Mouse (Mus musculus): ENCODE data around the gene Dhrs1. TPM values are rescaled to one million over a fixed set of nuclear protein-coding genes. Genes with fewer than 3 reads are reported as not detected.

Gene Dhrs1
- polyA plus RNA-seq, 1 experiment from 2014 or later, result 75.6 TPM

DNA sequence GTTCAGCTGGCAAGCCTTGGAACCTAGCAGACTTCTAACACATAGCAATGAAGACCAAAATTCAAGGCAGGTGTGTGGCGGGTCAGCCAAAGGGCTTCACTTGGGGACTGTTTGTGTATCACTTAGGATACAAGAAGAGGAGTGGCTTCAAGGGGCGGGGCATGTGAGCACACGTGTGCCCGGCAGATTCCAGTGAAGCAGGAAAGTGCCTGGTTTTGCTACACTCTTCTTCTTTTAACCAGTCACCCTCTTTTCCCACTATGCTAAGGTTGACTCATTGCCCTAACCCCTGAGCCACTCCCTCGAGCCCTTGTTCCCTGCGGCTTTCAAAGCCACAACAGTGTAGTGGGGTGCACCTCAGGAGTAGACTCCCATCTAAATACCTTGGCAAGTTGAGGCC, 30.6 kb downstream of the Dhrs1 start:
- Histone ChIP-seq H3K4me1 (replicated peaks) (no peaks in the 10 kb centered on the region), H3K27me3 (peaks cover 7% of the 10 kb centered on the region; the same call in 1 of the 2 replicates), H3K9ac (no peak overlapping the region), H3K4me2 (no peak overlapping the region), H3K36me3 (peaks cover 12% of the 10 kb centered on the region), H3K4me3 (no peak overlapping the region), H3K9me3 (no peaks in the 10 kb centered on the region), H3K27ac (replicated peaks) (no peak overlapping the region)
- 38% methylated on average over 6 of the region's 6 CpGs for WGBS
- ATAC-seq (ENCODE audit: low FRiP score, low read depth), result no peak

DNA sequence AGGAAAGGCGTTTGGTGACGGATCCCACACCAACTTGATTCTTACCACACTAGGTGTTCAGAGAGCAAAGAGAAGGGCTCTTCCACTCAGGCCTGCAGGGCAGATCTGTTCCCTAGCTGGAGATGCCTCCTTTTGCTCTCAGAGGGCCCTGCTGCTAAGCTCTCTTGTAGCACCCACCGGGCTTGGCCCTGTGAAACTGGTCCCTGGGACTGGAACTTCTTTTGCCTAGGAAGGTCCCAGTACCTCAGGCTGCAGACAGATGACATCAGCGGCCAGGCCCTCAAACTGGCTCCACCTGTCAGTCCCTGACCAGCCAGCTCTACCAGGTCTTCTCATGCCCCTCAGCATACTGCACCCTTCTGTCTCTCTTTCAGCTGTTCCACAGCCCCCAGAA, 31.8 kb downstream of the Dhrs1 start, which contains the start of gene Tgm1:
Tgm1 (minus strand) TSS at position 198 of the 394 bp plus-strand sequence.
- Histone ChIP-seq H3K27me3 (peaks cover 7% of the 10 kb centered on the region; the same call in 1 of the 2 replicates), H3K36me3 (peaks cover 11% of the 10 kb centered on the region), H3K9me3 (no peaks in the 10 kb centered on the region), H3K4me2 (no peak within 1 kb of the TSS), H3K27ac (replicated peaks) (no peak within 1 kb of the TSS), H3K9ac (no peak within 1 kb of the TSS), H3K4me1 (replicated peaks) (no peaks in the 10 kb centered on the region), H3K4me3 (no peak within 1 kb of the TSS)
- 25% methylated on average over 4 of the region's 4 CpGs for WGBS
- no peak for ATAC-seq (ENCODE audit: low FRiP score, low read depth)

DNA sequence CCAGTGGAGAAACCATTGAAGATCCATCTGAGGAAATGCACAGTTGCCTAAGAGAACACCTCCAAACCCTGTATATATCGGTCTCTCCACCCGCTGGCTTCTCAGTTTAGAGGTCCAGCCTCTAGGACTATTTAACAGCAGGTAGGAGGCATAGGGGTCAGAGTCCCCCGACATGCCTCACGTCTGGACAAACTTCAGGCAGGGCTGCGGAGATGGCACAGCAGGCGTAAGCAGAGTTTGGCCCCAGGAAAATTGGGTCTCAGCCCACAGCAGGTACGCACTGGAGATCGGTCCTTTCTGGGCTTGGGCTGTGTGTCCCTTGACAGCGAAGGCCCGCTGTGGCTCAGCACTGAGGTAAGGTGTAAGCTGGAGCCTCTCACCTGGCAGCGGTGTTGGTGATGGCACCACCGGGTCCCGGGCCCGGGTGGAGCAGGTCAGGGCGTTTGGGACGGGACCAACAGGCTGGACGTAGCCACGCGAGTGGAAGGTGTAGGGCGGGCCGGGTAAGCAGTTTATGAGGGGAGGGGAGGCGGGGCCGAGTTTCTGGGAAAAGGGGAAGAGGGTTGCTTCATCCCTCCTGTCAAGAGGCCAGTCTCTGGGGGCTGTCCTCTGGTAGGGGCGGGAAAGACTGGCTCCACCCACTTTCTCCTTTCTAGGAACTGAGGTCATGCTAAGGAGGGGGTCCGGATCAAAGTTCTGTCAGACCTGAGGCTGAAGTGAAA, 32.3 kb downstream of the Dhrs1 start:
- Histone ChIP-seq H3K27ac (replicated peaks) (no peak overlapping the region), H3K36me3 (peaks cover 5% of the 10 kb centered on the region), H3K9ac (no peak overlapping the region), H3K4me3 (no peak overlapping the region), H3K9me3 (no peaks in the 10 kb centered on the region), H3K4me2 (no peak overlapping the region), H3K4me1 (replicated peaks) (no peaks in the 10 kb centered on the region), H3K27me3 (peaks cover 7% of the 10 kb centered on the region; the same call in 1 of the 2 replicates)
- 19% methylated on average over 25 of the region's 25 CpGs for WGBS
- no peak for ATAC-seq (ENCODE audit: low FRiP score, low read depth)

DNA sequence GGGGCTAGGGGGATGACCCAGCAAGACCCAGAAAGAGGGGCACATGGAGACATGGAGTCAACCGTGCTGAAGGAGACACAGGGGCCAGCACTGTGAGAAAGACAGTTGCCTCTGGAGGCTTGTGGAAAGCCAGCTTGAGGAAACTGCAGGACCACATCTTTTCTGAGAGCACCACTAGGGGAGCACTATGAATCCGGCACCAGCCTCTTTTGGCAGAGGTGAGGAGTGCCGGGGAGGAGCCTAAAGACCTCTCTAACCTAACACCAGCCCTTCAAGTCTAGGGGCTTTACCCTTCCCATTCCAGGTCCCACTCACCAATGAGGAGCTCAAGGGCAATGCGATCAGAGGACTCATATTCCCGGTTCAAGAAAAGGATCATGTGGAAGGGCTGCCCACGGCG, 33.7 kb downstream of the Dhrs1 start:
- 79% methylated on average over 7 of the region's 7 CpGs for WGBS
- Histone ChIP-seq H3K4me1 (replicated peaks) (no peaks in the 10 kb centered on the region), H3K4me3 (no peak overlapping the region), H3K4me2 (no peak overlapping the region), H3K9ac (no peak overlapping the region), H3K27ac (replicated peaks) (no peak overlapping the region), H3K36me3 (no peaks in the 10 kb centered on the region; the same call in 1 of the 2 replicates), H3K9me3 (no peaks in the 10 kb centered on the region), H3K27me3 (peaks cover 7% of the 10 kb centered on the region; the same call in 1 of the 2 replicates)
- ATAC-seq (ENCODE audit: low FRiP score, low read depth), result no peak

DNA sequence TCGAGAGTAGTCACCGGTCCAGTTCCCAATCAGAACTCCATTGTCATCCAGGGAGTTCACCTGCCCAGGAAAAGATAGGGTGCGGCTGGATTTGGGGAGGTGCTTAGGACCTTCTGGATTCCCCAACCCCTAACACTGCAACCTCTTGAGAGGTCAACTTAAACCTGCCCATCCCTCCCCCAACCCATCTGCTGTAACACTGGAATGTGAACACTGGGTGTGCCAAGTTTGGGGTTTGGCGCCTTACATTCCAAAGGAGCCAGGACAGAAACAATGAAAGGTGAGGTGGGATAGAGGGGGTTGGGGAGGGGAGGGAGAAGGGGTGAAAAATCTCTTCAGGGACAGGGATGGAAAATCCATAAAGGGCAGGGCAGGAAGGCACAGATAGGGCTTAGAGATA, 36.0 kb downstream of the Dhrs1 start:
- WGBS, result 87% methylated on average over 4 of the region's 4 CpGs
- Histone ChIP-seq H3K4me1 (replicated peaks) (no peaks in the 10 kb centered on the region), H3K9me3 (no peaks in the 10 kb centered on the region)

DNA sequence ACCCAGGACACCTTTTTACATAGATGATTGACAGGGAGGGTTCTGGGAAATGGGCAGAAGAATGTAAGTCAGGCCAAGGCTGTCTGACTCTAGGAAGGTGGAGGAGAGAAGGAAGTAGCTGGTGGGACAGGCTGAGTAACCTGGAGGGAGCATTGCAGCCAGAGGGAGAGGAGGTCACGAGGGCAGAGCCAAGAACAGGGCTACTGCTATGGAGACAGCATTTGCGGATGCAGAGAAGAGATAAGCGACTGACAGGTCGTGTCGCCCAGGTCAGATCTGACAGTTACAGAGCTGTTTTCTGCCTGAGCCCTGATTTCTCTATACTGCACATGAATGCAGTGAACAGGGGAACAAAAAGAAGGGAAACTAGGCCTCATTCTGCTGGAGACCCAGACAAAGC, 38.1 kb downstream of the Dhrs1 start:
- ATAC-seq (ENCODE audit: low FRiP score, low read depth), result no peak
- H3K4me3 ChIP-seq, result no peak overlapping the region
- WGBS, result 85% methylated on average over 5 of the region's 5 CpGs

More for the DNA sequence above, 36.0 kb downstream of the Dhrs1 start:
- H3K9ac ChIP-seq, result no peak overlapping the region
- ATAC-seq (ENCODE audit: low FRiP score, low read depth), result no peak
- no peak overlapping the region for H3K4me3 ChIP-seq
- H3K36me3 ChIP-seq, result no peaks in the 10 kb centered on the region
- peaks cover 7% of the 10 kb centered on the region; the same call in 1 of the 2 replicates for H3K27me3 ChIP-seq
- H3K27ac ChIP-seq (replicated peaks), result no peak overlapping the region
- no peak overlapping the region for H3K4me2 ChIP-seq

DNA sequence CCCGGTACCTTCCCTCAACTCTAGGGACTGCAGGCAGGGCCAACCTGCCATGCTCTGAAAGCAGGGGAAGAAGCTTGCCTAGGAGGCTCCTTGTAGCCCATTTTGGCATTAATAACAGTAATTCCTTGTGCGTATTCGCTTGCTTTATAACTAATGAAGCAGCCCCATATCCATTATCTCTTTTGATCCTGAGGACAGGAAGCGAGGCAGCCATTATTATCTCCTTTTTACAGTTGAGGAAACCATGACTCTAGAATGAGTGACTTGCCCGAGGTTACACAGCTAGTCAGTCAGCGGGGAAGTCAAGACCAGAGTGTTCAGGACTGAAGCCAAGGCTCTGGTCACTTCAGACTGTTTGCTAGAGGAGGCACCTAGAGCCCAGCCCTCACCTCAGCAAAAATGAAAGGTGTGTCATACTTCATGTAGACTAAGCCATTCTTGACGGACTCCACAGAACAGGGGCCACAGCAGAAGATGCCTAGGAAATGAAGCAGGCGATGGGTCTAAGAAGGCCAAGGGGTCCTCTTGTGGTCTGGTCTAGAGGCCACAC, 39.4 kb downstream of the Dhrs1 start:
- Histone ChIP-seq H3K4me1 (replicated peaks) (no peaks in the 10 kb centered on the region), H3K36me3 (no peaks in the 10 kb centered on the region), H3K27me3 (no peaks in the 10 kb centered on the region), H3K27ac (replicated peaks) (no peak overlapping the region), H3K9ac (no peak overlapping the region), H3K4me2 (no peak overlapping the region), H3K9me3 (no peaks in the 10 kb centered on the region), H3K4me3 (no peak overlapping the region)
- ATAC-seq (ENCODE audit: low FRiP score, low read depth), result no peak
- WGBS, result 91% methylated on average over 8 of the region's 8 CpGs

More for the DNA sequence above, 38.1 kb downstream of the Dhrs1 start:
- H3K27ac ChIP-seq (replicated peaks), result no peak overlapping the region
- no peaks in the 10 kb centered on the region for H3K9me3 ChIP-seq
- no peak overlapping the region for H3K9ac ChIP-seq
- H3K36me3 ChIP-seq, result no peaks in the 10 kb centered on the region
- H3K4me1 ChIP-seq (replicated peaks), result no peaks in the 10 kb centered on the region
- H3K4me2 ChIP-seq, result no peak overlapping the region
- no peaks in the 10 kb centered on the region for H3K27me3 ChIP-seq

DNA sequence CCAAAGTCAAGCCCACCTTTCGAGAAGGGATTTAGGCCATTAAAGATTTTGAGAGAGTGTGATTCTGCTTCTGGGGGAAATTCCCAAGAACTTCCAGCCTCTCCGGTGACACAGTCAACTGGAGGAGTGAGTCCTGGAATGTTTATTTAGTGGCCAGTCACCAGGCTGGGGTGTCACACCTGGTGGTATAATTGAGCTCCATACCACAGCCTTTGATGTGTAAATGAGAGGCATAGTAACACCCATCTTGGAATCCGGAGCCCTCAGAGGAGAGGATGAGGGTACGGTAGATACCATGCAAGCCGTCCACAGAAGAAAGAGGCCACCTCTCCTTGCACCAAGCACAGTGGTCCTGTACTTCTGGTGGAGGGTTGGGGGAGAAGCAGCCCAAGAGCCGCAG, 42.7 kb downstream of the Dhrs1 start:
- no peak for ATAC-seq (ENCODE audit: low FRiP score, low read depth)
- WGBS, result 65% methylated on average over 6 of the region's 6 CpGs
- no peaks in the 10 kb centered on the region for H3K27me3 ChIP-seq
- no peaks in the 10 kb centered on the region for H3K36me3 ChIP-seq
- H3K4me3 ChIP-seq, result no peak overlapping the region
- no peaks in the 10 kb centered on the region for H3K9me3 ChIP-seq
- no peaks in the 10 kb centered on the region for H3K4me1 ChIP-seq (replicated peaks)
- no peak overlapping the region for H3K9ac ChIP-seq
- no peak overlapping the region for H3K27ac ChIP-seq (replicated peaks)
- no peak overlapping the region for H3K4me2 ChIP-seq

DNA sequence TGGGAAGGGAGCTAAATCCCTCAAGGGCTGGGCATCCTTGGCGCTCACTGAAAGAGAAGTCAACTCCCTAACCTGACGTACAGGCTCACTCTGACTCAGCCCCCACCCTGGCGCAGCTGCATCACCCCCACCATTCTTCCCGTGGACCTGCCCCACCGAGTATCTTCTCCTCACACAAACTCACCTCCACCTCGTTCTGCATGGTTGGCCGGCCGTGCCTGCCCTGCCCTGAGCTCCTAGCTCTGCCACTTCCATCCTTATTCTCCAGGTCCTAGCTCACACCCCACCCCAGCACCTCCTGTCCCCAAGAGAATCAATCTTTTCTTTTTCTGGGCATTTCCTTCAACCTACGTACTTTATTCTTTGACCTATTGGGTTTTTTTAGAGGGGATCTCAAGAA, 44.4 kb downstream of the Dhrs1 start:
- H3K27ac ChIP-seq (replicated peaks), result no peak overlapping the region
- H3K4me2 ChIP-seq, result no peak overlapping the region
- H3K4me1 ChIP-seq (replicated peaks), result no peaks in the 10 kb centered on the region
- ATAC-seq (ENCODE audit: low FRiP score, low read depth), result no peak
- WGBS, result 70% methylated on average over 9 of the region's 9 CpGs
- H3K9me3 ChIP-seq, result no peaks in the 10 kb centered on the region
- no peak overlapping the region for H3K9ac ChIP-seq
- no peaks in the 10 kb centered on the region for H3K36me3 ChIP-seq
- H3K4me3 ChIP-seq, result no peak overlapping the region
- H3K27me3 ChIP-seq, result no peaks in the 10 kb centered on the region

DNA sequence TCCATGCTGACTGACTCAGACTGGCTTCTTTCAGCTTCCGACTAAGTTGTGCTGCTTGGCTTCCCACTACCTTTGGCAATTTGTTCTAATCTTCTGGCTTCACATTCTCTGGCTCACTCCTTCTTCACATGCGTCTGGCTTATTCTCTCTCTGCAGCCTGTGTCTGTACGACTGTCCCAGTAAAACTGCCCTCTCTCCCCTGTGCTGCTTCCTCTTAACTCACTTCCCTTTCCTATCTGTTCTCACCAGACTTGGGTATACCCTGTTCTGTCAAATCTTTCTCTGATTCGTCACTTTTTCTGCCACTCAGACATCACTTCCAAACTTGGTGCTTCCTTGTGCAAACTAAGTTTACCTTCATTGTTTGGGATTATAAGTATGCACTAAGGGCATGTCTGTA, 48.3 kb downstream of the Dhrs1 start:
- no peak overlapping the region for H3K4me2 ChIP-seq

DNA sequence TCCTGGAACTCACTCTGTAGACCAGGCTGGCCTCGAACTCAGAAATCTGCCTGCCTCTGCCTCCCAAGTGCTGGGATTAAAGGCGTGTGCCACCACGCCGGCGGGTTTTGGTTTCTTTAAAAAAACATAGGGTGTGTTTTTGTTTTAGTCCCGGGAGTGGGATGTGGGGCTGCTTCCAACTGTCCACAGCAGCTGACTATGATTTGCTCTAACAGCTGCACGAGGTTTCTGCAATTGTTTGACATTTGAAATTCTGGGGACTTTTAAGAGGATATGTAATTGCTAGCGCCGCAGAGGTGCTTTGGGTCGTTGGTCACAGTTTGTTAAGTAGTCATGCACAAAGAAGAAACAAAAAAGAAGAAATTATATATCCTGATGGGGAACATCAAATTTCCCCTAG, 56.1 kb downstream of the Dhrs1 start:
- Histone ChIP-seq H3K4me1 (replicated peaks) (no peaks in the 10 kb centered on the region), H3K9me3 (no peaks in the 10 kb centered on the region), H3K27ac (replicated peaks) (no peak overlapping the region), H3K4me2 (no peak overlapping the region), H3K27me3 (no peaks in the 10 kb centered on the region), H3K36me3 (no peaks in the 10 kb centered on the region), H3K4me3 (no peak overlapping the region), H3K9ac (no peak overlapping the region)
- no peak for ATAC-seq (ENCODE audit: low FRiP score, low read depth)
- 83% methylated on average over 10 of the region's 10 CpGs for WGBS

More for the DNA sequence above, 48.3 kb downstream of the Dhrs1 start:
- 85% methylated on average over 4 of the region's 4 CpGs for WGBS
- Histone ChIP-seq H3K4me1 (replicated peaks) (no peaks in the 10 kb centered on the region), H3K9me3 (no peaks in the 10 kb centered on the region), H3K36me3 (no peaks in the 10 kb centered on the region), H3K4me3 (no peak overlapping the region), H3K27ac (replicated peaks) (no peak overlapping the region), H3K9ac (no peak overlapping the region), H3K27me3 (no peaks in the 10 kb centered on the region)
- ATAC-seq (ENCODE audit: low FRiP score, low read depth), result no peak

Data from hindbrain, embryonic 15.5 days (tissue).